Mouse (Mus musculus) cerebellum, postnatal 14 days (tissue): ENCODE data around the gene Bcl9.
A peak's percentile ranks its signal among the peaks of the same experiment; 100 is the strongest.

Source experiments
- DNase-seq, 2 experiments: peaks; one replicate each; pipeline ENCODE4 v3.0.0; 2021; ENCODE audit warnings: mixed read lengths in 2 of 2

Bcl9 gene

DNA sequence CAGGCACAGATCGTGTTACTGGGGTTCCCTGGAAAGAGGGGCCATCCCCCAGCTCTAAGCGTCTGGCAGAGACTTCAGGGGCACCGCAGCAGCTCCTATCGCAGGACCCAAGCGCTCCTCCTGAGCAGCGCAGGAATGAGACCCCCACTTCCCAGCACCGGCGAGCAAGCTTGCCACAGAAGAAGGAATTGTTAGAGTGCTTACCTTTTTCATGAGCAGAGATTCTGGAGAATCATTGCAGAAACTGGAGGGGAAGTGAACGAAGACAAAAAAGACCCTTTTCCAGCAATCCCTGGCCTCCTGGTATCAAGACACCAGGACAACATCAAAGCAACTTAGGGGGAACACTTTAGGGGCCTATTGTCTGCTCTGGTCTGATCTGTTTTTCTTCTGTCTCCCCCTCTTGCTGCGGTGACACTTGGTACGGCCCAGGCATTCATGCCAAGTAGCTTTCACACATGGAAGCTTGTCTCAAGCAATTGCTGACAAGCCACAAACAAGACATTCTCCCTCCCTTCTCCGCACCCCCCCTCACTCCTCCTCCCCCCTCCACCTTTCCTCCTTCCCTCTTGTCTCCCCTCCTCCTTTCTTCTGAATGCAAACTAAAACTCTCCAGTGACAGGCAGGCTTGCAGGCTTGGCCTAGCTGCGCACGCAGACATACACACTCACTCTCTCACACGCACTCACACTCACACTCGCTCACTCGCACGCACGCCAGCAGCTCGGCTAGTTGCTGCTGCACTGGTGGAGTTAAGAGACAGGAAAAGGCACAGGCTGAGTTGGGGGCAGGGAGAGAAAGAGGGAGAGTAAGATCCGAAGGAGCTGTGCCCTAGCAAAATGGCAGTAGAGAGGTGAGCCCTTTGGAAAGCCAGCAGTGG lies at the start of gene Bcl9:
TSS of gene Bcl9 (minus strand) at position 365 of the 880 bp plus-strand sequence.
- DNase-seq, result peak; percentile 92 to 93

DNA sequence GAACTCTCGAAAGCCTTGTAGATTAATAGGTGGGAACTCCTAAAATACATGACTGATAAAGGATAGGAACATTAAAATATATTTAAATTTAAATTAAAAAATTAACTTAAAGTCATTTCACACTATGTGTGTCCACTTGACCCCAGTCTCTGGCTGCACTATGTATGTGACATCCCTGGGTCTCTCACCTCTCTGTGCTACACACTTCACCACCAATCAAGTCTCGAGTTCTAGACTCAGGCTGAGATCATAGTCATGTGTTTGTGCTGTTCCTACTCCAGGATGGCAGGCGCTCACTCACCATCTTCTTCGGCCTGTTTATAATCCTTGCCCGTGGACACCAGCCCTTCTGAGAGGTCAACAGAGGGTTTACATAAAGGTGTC lies 41.5 kb upstream of the Bcl9 start:
- no peak for DNase-seq

DNA sequence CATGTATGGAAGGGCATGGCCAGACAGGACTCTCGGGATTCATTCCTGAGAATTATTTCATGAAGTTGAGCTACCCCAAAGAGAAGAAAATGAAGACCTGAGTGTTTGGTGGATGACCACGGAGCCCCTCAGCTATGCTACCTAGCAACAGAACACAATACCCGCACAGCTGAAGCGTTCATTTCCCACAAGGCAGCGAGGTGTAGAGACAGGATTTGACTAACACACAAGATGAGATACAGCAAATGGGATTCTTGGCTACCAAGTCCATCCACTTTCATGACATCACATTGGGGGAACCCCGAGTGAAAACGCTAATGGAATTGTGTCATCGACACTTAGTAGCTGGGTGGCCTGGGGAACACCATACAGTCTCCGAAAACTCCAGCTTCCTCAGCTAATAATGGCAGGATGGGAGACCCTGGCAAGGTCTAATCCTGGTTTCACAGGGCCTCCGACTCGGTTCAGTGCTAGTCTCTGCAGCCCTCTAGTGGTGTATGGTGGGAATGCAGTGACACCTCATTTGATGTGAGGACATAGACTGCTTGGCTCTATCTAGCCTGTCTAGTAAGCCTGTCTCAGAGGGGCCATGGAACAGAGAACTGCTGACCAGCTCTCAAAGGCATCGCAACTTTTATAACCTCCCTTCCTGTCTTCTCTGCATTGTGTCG lies 40.9 kb upstream of the Bcl9 start:
- DNase-seq, result peak; percentile 98 to 99

DNA sequence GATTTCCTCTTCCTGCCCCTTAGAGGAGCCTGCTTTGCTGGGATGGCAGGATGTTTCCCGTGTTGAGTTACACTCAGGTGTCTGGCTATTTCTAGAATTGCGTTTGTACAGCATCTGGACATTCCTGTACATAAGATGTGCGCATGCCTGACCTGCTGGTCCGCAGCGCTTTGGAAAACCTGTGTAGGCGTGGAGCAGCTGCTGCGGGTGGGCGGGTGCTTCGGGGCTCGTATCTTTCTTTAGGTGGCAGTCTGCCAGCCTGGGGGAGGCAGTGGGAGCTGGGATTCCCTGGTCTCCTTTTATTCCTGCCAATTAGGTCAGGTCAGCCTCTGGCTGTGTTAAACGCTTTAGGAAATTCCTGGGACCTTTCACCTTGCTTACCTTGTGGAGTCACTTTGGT lies 39.6 kb upstream of the Bcl9 start:
- DNase-seq, result no peak

DNA sequence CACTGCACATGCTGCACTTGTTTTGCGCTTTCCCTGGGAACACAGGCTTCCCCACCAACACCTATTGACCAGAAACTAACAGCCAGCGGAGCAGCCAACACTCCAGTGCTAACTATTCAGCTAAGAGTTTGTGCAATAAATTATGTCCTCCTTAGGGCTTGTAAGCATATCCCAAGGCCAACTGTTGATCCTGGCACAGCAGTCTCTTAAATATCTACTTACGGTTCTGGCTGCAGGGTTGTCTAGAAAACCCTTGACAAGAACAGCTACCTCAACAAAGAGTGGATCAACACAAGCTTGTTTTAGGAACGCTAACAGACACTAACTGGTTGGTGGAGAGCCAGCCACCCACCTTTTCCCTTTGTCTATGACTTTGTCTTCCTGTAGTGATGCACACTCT lies 38.6 kb upstream of the Bcl9 start:
- no peak for DNase-seq

DNA sequence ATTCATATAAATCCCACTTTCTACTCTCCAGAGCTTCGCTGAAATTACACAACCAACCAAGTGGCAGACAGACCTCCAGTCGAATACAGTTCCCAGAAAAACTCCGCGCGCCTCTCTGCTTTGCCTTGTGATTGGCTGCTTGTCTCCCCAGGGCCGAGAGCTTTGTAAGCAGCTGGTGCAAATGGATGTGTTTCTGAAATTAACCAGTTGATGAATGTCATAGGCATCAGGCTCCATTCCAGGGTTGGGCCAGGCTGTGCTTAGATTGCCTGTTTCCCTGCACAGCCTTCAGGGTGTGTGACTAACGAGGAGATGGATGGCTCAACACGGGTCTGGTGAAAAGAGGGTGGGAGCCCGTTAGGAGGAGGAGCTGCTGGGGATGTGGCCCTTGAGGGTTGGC lies 36.9 kb upstream of the Bcl9 start:
- DNase-seq, result no peak

DNA sequence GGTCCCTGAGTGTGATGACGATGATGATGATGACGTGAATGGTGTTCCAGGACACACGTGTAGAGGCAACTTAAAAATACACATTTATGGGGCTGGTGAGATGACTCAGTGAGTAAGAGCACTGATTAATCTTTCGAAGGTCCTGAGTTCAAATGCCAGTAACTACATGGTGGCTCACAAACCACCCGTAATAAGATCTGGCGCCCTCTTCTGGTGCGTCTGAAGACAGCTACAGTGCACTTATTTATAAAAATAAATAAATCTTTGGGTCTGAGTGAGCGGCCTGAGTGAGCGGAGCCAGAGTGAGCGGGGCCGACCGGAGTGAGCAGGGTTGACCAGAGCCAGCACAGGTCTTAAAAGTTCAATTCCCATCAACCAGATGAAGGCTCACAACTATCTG lies 34.5 kb upstream of the Bcl9 start:
- peak in 1 of 2 experiments; percentile 56 for DNase-seq

DNA sequence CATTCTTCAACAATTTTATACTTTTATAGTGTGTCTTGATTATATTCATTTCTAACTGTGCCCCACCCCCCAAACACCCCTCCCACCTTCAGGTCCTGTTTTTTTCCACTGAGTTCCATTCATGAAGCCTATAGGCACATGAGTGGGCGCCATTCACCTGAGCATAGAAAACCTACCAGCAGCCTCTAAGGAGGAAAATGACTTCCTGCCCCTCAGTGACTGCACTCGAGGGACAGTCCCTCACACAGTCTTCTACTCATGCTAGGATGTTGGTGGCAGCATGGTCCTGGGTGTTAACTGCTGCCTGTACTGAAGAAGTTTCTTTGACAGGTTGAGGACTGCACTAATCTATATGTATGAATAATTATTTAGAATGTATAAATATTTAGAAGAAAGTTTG lies 30.1 kb upstream of the Bcl9 start:
- no peak for DNase-seq

DNA sequence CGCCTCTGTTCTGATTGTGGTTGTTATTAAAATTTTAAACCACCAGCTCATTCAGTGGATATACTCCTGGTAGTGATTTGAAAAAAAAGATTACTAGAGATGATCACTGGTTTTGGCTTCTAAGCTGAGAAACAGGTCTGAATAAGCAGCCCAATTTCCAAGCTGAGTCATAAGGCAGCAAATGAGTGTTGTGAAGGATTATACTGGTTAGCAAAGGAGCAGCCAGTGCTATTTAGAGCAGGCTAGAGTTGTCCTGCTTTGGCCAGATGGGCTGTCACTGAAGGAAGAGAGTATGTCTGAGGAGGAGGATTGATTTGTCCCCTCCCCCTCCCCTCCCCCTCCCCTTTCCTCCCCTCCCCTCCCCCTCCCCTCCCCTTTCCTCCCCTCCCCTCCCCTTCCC lies 29.6 kb upstream of the Bcl9 start:
- no peak for DNase-seq

DNA sequence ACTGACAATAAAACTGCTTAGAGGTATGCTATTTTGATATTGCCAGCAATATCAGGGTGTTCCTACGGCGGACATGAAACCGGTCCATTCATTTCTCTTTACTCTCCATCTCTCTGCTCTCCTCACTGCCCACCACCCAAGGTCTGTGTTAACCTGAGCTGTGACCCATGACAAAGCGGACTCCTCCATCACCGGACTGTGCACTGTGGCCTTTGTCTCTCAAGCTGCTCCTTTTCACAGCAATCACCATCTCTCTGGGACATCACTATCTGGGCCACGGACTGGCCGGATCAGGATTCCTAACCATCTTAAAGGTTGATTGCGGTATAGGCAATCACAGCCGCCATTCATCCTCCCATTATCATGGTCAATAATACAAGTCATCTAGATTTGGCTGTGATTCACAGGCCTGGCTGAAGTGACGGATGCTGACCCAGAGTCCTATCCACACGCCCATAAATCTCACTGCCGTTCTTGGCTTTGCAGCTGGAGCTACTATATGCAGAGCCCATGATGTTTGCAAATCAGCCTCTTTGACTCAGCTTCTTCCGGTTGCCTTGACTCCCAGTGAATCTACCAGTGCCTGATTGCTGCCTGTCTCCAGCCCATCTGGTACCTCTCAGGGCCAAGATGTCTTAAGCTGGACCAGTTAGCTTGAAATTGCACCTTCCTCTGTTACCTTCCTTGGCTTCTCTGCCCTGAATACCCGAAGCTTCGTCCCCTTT lies 28.1 kb upstream of the Bcl9 start:
- no peak for DNase-seq

DNA sequence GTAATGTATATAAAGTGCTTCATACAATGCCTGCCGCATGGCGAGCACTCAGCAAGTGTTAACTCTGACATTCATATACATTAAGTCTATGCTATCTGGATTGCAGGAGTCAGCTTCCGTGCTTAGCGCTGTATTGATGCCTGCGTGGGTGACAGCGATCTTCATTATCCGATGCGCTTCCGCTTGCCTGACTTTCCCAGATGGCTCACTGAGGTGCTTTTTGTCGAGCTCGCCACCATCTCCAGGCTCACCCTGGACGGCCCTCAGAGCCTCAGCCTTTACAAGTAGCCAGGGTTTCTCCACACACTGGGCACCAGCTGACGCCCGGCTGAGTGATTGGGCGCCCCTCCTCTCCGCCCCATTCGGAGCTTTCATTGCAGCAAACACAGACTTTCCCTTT lies 26.3 kb upstream of the Bcl9 start:
- no peak for DNase-seq

DNA sequence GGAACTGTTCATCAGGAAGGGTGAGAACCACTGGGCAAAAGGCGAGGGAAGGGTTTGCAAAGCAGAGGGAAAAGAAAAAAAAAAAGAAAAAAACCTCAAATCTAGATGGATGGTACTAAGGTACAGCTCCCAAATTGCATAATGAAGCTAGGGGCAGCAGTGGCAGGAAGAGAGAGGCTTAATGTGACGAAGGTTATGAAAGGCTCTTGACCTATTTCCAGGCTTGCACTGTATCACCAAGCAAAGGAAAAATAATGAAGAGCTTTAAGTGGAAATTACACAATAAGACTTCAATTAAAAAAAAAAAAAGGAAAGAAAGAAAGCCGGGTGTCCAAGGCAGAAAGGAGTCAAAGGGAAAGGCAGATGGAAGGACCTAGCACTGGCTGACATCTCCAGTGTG lies 19.6 kb upstream of the Bcl9 start:
- DNase-seq, result no peak

DNA sequence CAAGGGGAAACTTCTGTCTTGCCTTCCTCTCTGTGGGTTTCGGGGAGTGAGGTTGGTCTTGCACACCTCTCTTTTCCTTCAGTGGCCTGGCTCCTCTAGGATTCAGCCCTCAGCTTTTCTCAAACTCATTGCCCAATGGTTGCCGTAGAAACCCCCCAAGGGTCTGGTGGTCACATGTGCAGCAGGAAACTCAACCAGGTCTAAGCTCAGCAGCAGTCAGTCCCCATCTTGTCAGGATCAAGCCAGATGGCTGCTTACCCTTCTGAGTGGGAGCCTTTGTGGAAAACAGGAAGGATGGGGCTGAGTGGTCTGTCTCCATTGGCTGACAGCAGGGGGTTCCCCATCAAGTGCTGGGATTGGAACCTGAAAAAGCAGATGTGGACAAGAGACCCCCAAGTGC lies 15.7 kb upstream of the Bcl9 start:
- no peak for DNase-seq

DNA sequence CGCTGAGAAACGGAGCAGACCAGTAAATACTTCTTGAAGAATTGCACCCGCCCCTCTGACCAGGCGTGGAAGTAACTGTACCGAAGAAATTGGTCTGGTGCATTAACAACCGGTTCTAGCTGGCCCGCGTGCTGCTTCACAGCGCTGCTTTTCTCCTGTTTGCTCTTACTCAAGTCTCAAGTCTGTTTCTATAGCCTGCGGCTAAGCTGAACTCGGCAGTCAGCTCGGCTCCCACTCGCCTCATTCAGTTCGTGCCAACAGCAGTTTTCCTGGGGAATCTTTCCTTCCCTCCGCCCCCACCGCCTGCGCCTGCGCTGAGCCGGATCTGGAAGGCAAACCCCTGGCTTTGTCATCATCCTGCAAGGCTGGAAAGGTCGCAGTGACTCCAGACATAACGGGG lies 14.3 kb upstream of the Bcl9 start:
- DNase-seq, result peak; percentile 59 to 64

DNA sequence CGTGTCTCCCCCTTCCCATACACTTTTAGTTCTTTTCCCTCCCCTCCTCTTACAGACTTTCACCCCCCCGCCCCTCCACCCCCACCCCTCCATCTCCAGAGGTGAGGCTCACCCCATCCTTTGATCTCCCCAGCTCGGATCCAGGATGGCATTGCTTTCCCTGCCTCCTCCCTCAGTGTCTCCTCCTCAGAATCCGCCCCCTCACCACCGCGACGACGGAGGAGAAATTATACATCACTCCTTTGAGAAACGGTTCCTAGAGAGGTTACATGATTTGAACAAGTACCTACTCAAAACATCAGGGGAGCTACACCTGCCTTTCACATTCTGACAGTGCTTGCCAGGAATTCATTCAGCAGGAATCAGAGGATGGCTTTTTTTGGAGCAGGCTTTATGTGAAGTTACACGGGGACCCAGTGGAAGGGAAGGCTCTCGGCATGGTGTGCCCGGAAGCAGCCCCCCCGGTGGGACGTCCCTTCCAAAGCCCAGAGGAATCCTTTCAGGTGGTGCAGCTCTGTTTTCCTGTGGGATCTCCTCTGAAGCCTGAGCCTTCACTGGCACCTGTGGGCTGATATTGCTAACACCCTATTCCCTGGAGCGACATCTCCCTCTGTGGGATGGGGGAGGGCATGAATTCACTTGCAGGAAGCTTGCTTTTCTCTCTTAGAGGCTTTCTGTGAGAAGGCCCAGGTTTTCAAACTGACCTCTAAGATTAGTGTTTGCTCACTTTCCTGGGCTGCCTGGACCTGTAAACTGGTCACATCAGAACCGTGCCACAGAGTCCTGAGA lies 12.2 kb upstream of the Bcl9 start:
- no peak for DNase-seq

DNA sequence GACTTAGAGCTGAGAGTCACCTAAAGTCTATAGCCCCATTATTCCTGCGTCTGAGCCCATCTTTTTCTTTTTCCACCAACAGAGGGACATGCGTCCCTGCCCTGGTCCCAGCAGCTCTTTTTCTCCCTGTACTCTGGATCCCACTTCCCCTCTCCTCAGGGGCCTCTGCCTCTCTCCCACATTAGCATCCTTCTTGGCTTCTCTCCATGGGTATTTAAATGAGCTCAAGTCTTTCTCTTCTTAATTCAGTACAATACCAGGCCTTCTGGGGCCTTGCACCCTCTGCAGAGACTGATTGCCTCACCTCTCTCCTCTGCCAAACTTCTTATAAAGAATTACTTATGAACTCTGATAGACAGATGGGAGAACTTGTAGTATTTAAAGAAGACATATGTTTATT lies 10.7 kb upstream of the Bcl9 start:
- DNase-seq, result no peak

DNA sequence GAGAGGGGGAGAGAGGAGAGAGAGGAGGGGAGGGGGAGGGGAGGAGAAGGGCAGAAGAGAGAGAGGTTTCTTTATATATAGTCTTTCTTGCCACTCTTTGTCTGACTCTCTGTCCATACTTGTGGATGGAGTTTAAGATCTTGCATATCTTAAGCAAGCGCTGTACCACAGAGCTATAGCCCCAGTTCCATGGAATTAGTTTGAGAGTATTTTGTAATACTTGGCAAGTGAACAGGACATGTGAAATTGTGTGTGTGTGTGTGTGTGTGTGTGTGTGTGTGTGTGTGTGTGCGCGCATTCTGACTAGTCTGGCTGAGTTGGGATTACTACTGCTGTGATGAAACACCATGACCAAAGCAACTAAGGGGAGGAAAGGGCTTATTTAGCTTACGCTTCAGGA lies 8.2 kb upstream of the Bcl9 start:
- no peak for DNase-seq

DNA sequence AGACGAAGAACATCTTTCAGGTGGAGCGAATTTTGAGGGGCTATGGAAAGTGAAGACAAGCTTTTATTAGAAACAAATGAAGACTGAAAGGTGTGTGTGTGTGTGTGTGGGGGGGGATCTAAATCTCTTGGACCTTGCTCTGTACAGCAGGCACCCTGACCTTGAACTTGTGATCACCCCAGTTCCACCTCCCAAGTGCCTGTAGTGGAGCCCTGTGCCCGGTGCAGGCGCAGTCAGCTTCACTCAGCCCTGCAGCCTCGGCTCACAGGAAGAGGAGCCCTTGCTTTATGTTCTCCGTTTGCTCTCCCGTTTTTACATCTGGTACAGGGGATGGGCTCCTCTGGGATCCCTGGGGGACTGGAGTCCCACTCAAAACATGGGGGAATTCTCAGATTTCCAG lies 3.9 kb upstream of the Bcl9 start:
- no peak for DNase-seq

DNA sequence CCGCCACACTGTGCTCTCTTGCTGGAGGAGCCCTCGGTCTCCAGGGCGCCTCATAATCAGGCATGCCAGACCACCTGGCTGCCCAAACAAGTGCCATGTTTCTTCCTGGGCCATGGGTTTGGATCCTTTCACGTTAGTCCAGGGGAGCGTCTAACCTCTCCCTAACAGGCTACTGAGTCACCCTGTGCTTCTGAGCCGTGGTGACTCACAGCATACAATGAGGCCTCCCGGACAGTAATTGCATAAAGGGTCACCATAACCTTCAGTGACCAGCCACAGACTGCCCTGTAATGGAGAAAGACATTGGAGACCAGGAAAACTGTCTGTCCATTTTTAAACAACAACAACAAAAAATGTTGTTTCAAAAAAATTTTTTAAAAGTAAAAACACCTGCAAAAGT lies 2.7 kb upstream of the Bcl9 start:
- no peak for DNase-seq

DNA sequence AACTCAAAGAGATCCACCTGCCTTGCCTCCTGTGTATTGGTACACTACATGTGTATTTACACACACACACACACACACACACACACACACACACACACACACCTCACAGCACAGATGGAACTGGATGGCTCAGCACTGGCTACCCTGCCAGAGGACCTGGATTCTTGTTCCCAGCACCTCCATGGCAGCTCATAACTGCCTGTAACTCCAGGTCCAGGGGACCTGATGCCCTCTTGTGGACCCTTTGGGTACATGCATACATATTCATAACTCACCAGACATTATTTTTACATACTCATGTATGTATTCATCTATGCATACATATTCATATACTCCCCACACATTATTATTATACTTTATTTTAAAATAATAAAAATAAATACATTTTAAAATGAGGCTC lies 2.2 kb upstream of the Bcl9 start:
- no peak for DNase-seq

DNA sequence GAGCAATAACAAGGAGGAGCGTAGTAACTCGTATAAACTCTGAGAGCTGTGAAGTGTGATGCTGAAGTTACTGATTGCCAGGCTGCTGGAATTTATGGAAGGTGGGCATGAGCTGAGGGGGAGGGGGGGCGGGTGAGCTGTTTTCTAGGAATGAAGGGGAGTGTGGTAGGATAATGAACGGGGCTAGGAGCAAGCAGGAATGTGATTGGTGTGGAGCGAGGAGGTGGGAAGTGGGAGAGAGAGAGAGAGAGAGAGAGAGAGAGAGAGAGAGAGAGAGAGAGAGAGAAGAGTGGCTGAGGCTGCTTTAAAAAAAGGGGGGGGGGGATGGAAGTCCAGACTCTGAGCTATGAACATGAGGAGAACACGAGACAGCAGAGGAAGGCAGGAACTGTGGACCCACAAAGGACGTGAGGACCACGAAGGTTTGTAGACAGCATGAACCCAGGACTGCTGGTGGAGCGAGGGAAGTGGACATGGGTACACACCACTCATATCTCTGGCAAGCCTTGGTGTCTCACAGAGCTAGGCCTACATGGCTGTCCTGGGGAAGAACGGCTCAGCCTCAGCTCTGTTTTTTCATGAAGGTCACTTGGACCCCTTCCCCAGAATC lies 1.2 kb upstream of the Bcl9 start:
- DNase-seq, result no peak

DNA sequence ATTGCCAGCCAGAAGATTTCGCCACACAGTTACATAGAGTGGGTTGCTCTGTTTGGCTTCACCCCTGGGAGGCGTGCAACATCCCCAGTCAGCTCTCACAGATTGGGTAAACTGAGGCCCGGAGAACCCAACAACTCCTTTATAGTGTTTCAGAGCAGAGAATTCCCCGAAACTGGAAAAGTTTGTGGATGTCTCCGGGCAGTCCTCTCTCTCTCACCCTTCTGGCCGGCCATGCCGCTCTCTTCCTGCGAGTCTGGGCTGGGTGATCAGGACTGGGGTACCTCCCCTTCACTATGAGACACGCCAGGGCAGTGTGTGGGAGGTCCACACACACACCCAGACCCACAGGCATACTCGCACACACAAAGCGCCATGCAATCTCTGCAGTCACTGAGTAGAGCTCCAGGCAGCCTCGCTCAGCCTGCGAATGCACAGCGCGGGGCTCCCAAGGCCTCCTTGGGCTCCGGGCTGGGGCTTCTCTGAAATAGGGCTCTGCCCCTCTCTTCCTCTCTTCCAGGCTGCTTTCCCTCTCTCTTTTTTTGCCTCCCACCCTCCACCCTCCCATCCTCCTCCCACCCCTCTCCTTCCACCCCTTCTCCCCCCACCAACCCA lies 670 bp downstream of the Bcl9 start:
- DNase-seq, result peak; percentile 55 to 65
